Comparison of ENCODE assay signal across 8 mouse cellular contexts in genomic region chr8:105565952-105566702, GRCm38 (mm10). TPM values are rescaled to one million over a fixed set of nuclear protein-coding genes. Genes with fewer than 3 reads are reported as not detected.
DNase-seq lines count a peak whose midpoint lies in the region; ATAC-seq lines count a peak whose summit lies in the region.

TSS of gene Atp6v0d1 (minus strand) at chr8:105566047.

- H3K36me3 ChIP-seq in heart, embryonic 13.5 days, result peaks cover 7% of the 10 kb centered on the region
- peaks cover 13% of the 10 kb centered on the region for H3K36me3 ChIP-seq in liver, embryonic 12.5 days
- H3K36me3 ChIP-seq in stomach, embryonic 15.5 days, result no peaks in the 10 kb centered on the region

- WGBS in heart, embryonic 13.5 days, result 2% methylated on average over 52 of the region's 53 CpGs
- WGBS in liver, embryonic 12.5 days (ENCODE audit: insufficient replicate concordance), result 3% methylated on average over 53 of the region's 53 CpGs
- 3% methylated on average over 53 of the region's 53 CpGs for WGBS in stomach, embryonic 15.5 days

- H3K27me3 ChIP-seq in heart, embryonic 13.5 days (replicated peaks), result peaks cover 4% of the 10 kb centered on the region; the same call in 1 of the 2 replicates
- no peaks in the 10 kb centered on the region; the same call in 1 of the 2 replicates for H3K27me3 ChIP-seq in liver, embryonic 12.5 days (replicated peaks)
- H3K27me3 ChIP-seq in stomach, embryonic 15.5 days (replicated peaks), result no peaks in the 10 kb centered on the region

- ATAC-seq in heart, embryonic 13.5 days (ENCODE audit: extremely low read depth, insufficient number of reproducible peaks, low FRiP score, low TSS enrichment), result peak; percentile 98
- ATAC-seq in liver, embryonic 12.5 days, result peak; percentile 99
- peak; percentile 99 for ATAC-seq in stomach, embryonic 15.5 days (ENCODE audit: insufficient read depth, low FRiP score, low read depth)

- peak within 1 kb of the TSS; percentile 69 for H3K27ac ChIP-seq in brown adipose tissue, adult 24 weeks (replicated peaks; ENCODE audit: low read depth, low read length)
- H3K27ac ChIP-seq in heart, embryonic 13.5 days (replicated peaks), result peak within 1 kb of the TSS; percentile 86
- H3K27ac ChIP-seq in liver, embryonic 12.5 days, result peak within 1 kb of the TSS; percentile 86
- H3K27ac ChIP-seq in stomach, embryonic 15.5 days, result peak within 1 kb of the TSS; percentile 70

- peaks cover 5% of the 10 kb centered on the region for H3K4me1 ChIP-seq in brown adipose tissue, adult 24 weeks (ENCODE audit: control insufficient read depth, insufficient read depth, insufficient read length, low read length)
- peaks cover 30% of the 10 kb centered on the region for H3K4me1 ChIP-seq in heart, embryonic 13.5 days
- H3K4me1 ChIP-seq in liver, embryonic 12.5 days, result peaks cover 51% of the 10 kb centered on the region
- H3K4me1 ChIP-seq in stomach, embryonic 15.5 days, result peaks cover 24% of the 10 kb centered on the region

- DNase-seq in CD4-positive, CD25-positive, alpha-beta regulatory T cell, adult 2 months (ENCODE audit: low read depth, low spot score), result peak; percentile 100
- DNase-seq in fat pad, adult 2 months (ENCODE audit: extremely low read depth, low read depth, low spot score), result peak; percentile 88
- peak; percentile 100 for DNase-seq in kidney, postnatal 10 days
- peak; percentile 99 to 100 for DNase-seq in natural killer cell, adult 2 months (ENCODE audit: low spot score in 2 of 2)

- peak within 1 kb of the TSS; percentile 97 for H3K9ac ChIP-seq in heart, embryonic 13.5 days
- peak within 1 kb of the TSS; percentile 95 for H3K9ac ChIP-seq in liver, embryonic 12.5 days
- H3K9ac ChIP-seq in stomach, embryonic 15.5 days, result peak within 1 kb of the TSS; percentile 80

- peak within 1 kb of the TSS; percentile 92 for H3K4me2 ChIP-seq in heart, embryonic 13.5 days
- H3K4me2 ChIP-seq in liver, embryonic 12.5 days, result peak within 1 kb of the TSS; percentile 87
- peak within 1 kb of the TSS; percentile 89 for H3K4me2 ChIP-seq in stomach, embryonic 15.5 days

- no peaks in the 10 kb centered on the region for H3K9me3 ChIP-seq in heart, embryonic 13.5 days
- H3K9me3 ChIP-seq in liver, embryonic 12.5 days (replicated peaks), result no peaks in the 10 kb centered on the region
- no peaks in the 10 kb centered on the region for H3K9me3 ChIP-seq in stomach, embryonic 15.5 days

- H3K4me3 ChIP-seq in brown adipose tissue, adult 24 weeks (ENCODE audit: insufficient read depth, low read depth, low read length), result peak within 1 kb of the TSS; percentile 77
- H3K4me3 ChIP-seq in heart, embryonic 13.5 days, result peak within 1 kb of the TSS; percentile 98
- H3K4me3 ChIP-seq in liver, embryonic 12.5 days, result peak within 1 kb of the TSS; percentile 83
- H3K4me3 ChIP-seq in stomach, embryonic 15.5 days (replicated peaks), result peak within 1 kb of the TSS; percentile 85

RNA-seq across cellular contexts. Expression of gene Atp6v0d1, which starts in this region (rescaled TPM):
- polyA plus RNA-seq in brown adipose tissue, adult 24 weeks (2012; ENCODE audit: insufficient read depth, insufficient read length, missing spikeins), result 52.7 and 65.1 TPM in 2 replicates
- polyA plus RNA-seq in heart, embryonic 13.5 days (2015; fragmentation: Nextera tagmentation; extraction: Ambion mirVana), result 58.1 and 60.9 TPM in 2 replicates
- polyA plus RNA-seq in liver, embryonic 12.5 days (2016; fragmentation: Nextera tagmentation; extraction: Ambion mirVana), result 47.2 and 51.0 TPM in 2 replicates
- 73.2 and 75.8 TPM in 2 replicates for polyA plus RNA-seq in stomach, embryonic 15.5 days (2015; fragmentation: Nextera tagmentation; extraction: Ambion mirVana)

Comparison
In these comparisons a context has a peak if more than half of its experiments do, and no peak if none do; other contexts are left out.
1. Peak in every context shown above with its lines: DNase-seq, ATAC-seq, H3K4me3 ChIP-seq and H3K27ac ChIP-seq.